Mouse (Mus musculus) midbrain, embryonic 11.5 days (tissue): Measurements from ENCODE around the gene Pigx. TPM values are rescaled to one million over a fixed set of nuclear protein-coding genes. Genes with fewer than 3 reads are reported as not detected.
"Not testable (repeated sequence)": the region's sequence is repeated elsewhere in the genome, so short reads cannot be mapped to it uniquely, and the experiment has no call there.

Experiments used
- ATAC-seq: fragments of 200-750 bp; cut with Nextera tagmentation; 2 replicates; pipeline ENCODE4 v1.8.0; 2017; ENCODE audit warnings: moderate TSS enrichment, moderate library complexity; ENCODE audit not compliant: low FRiP score
- DNase-seq: peaks from one replicate; pipeline ENCODE4 v3.0.0; 2015; ENCODE audit warnings: low spot score; ENCODE audit errors: missing footprints
- H3K27ac ChIP-seq: fragments of 300-500 bp; sonication (generic); 2 replicates; pipeline ENCODE4 v1.5.1; 2014; ENCODE audit warnings: low read depth, low read length
- H3K27me3 ChIP-seq: fragments of 300-500 bp; sonication (generic); 2 replicates; pipeline ENCODE4 v1.6.1; 2014; ENCODE audit warnings: mild to moderate bottlenecking, low read length, moderate library complexity, mixed read lengths; ENCODE audit not compliant: control insufficient read depth, insufficient read depth
- H3K36me3 ChIP-seq: fragments of 300-500 bp; sonication (generic); 2 replicates; pipeline ENCODE4 v1.6.1; 2014; ENCODE audit warnings: mild to moderate bottlenecking, low read length, moderate library complexity, mixed read lengths; ENCODE audit not compliant: control insufficient read depth, insufficient read depth
- H3K4me1 ChIP-seq: fragments of 300-500 bp; sonication (generic); 2 replicates; pipeline ENCODE4 v1.6.1; 2014; ENCODE audit warnings: low read length; ENCODE audit not compliant: control insufficient read depth, insufficient read depth
- H3K4me2 ChIP-seq: fragments of 300-500 bp; sonication (generic); 2 replicates; pipeline ENCODE4 v1.6.1; 2014; ENCODE audit warnings: mild to moderate bottlenecking, moderate library complexity
- H3K4me3 ChIP-seq: fragments of 300-500 bp; sonication (generic); 2 replicates; pipeline ENCODE4 v1.5.1; 2014; ENCODE audit warnings: low read depth, low read length
- H3K9ac ChIP-seq: fragments of 300-500 bp; sonication (generic); 2 replicates; pipeline ENCODE4 v1.6.1; 2014; ENCODE audit warnings: low read length
- H3K9me3 ChIP-seq: fragments of 300-500 bp; sonication (generic); 2 replicates; pipeline ENCODE4 v1.6.1; 2016; ENCODE audit warnings: low read length; ENCODE audit not compliant: control insufficient read depth
- WGBS: fragments of 180-500 bp; shearing (Covaris S2); extraction: QIAGEN DNeasy Blood & Tissue Kit; methylation state at CpG from one replicate; pipeline ENCODE4 v1.1.7; 2014; 5-methylcytosine and 5-hydroxymethylcytosine counted together
- polyA plus RNA-seq: library from polyadenylated mRNA; unstranded; fragments of >200 nt; fragmentation: Nextera tagmentation; extraction: Ambion mirVana; gene quantifications from 2 replicates; pipeline ENCODE4 v1.2.1, GENCODE M21; 2014

Pigx gene
- polyA plus RNA-seq, 1 experiment from 2014 or later: 150 TPM

DNA sequence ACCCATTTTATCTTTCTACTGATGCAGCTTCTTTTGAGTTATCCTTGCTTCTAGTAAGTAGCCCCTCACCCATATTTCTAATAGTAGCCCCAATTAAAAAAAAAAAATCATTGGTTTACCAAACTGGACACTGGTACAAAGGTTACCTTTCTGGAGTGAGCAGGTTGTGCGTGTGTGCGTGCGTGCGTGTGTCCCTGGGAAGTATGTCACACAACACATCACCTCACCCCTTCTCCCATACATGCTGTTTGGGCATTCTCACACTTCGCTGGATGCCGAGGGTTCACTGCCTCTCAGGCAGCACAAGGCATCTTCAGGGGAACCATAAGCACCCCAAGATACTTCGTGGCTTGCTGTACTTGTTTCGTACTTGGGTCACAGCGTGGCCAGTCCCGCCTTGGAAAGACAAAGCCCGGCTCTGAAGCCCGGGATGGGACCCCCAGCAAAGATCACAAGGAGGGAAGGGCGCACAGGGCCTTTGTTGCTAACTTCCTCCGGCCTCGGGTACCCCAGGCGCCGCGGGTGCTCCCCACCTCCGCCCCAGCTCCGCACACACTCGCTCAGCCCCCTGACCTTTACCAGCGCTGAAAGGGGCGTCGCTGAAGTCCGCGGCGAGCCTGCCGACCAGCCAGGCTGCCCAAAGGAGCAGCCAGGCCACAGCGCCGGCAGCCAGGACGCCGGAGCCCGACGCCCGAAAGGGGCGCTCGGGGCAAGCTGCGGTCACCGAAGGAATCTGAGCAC, 473 bp downstream of the Pigx start:
- whole genome bisulfite sequencing: 0% methylated on average over 38 of the region's 39 CpGs
- Histone ChIP-seq H3K4me2 (peak overlapping the region; percentile 80), H3K9me3 (no peaks in the 10 kb centered on the region), H3K27me3 (no peaks in the 10 kb centered on the region), H3K4me3 (peak overlapping the region; percentile 89), H3K4me1 (peaks cover 10% of the 10 kb centered on the region; the same call in 1 of the 2 replicates), H3K9ac (peak overlapping the region; percentile 94), H3K27ac (peak overlapping the region; percentile 63), H3K36me3 (peaks cover 6% of the 10 kb centered on the region)
- ATAC-seq (peak; percentile 88), DNase-seq (peak; percentile 97)

DNA sequence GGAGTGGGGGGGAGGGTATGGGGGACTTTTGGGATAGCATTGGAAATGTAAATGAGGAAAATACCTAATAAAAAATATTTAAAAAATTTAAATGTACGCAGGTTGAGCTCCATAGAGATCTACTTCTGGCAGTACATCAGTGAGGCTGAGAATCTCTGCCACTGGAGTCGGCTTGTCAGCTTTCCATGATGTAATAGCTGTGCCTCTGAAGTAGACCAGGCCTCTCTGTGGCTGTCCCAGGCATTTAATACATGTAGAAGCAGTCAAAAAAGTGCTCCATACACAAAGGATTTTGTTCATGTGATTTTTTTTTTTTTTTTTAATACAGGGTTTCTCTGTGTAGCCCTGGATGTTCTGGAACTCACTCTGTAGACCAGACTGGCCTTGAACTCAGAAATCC, 1.8 kb downstream of the Pigx start:
- not testable (repeated sequence) for H3K36me3 ChIP-seq, H3K4me3 ChIP-seq, H3K9ac ChIP-seq, ATAC-seq, DNase-seq, H3K9me3 ChIP-seq, H3K27me3 ChIP-seq, H3K4me2 ChIP-seq, H3K27ac ChIP-seq
- 97% methylated on average over 2 of the region's 2 CpGs for WGBS
- peaks cover 10% of the 10 kb centered on the region; the same call in 1 of the 2 replicates for H3K4me1 ChIP-seq

DNA sequence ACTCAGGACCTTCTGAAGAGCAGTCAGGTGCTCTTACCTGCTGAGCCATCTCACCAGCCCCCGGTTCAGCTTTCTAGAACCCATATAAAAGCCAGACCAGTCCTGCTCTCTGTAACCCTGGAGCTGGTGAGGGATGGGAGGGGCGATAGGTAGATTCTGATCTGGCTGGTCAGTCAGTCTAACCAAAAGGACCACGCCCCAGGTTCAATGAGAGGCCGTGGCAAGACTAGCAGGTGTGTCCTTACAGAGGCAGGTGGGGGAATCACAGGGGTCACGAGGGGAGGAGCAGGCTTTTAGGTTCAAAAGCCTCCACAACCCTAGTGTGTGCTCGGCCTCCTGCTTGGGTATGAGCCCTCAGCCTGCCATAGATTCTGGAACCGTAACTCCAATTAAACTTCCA, 8.1 kb downstream of the Pigx start:
- H3K36me3 ChIP-seq: peaks cover 9% of the 10 kb centered on the region

DNA sequence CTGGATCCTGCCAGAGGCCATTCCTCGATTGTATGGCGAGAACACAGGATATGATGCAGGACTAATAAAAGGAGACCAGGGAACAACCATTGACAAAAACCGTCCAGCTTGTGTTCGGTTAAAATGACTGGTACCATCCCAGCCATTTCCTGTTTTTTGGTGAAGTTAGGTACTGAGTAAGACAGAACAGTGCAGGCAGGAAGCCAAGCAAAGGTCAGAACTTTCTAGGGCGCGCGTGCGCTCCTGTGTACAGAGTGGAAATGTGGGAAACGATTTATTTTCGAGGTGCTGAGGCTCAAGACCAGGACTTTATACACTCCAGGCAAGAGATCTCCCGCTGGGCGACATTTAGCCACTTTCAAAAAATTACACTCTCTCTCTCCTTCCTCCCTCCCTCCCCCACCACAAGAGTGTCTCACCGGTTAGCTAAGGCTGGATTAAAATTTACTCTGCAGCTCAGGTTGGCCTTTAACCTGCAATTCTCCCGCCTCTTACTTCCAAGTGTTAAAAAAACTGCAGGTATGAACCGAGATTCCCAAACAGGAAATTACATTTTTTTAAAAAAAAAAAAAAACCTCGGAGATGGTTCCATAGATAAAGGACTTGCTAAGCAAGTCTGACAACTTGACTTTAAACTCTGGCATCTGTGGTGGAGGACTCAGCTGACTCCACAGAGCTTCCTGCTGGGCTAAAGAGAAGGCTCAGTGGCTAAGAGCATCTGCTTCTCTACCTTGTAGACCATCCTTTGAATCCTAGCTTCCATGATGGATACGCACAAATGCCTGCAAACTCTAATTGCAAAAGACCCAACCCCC, 11.7 kb downstream of the Pigx start:
- no peaks in the 10 kb centered on the region for H3K4me1 ChIP-seq
- no peaks in the 10 kb centered on the region for H3K9me3 ChIP-seq
- H3K27ac ChIP-seq: no peak overlapping the region
- no peak overlapping the region for H3K4me2 ChIP-seq
- peaks cover 12% of the 10 kb centered on the region; the same call in 1 of the 2 replicates for H3K36me3 ChIP-seq
- H3K4me3 ChIP-seq: no peak overlapping the region
- no peak overlapping the region for H3K9ac ChIP-seq
- DNase-seq (no peak), ATAC-seq (no peak)
- no peaks in the 10 kb centered on the region for H3K27me3 ChIP-seq
- WGBS: 87% methylated on average over 17 of the region's 17 CpGs

More for the DNA sequence above, 8.1 kb downstream of the Pigx start:
- Histone ChIP-seq H3K4me3 (no peak overlapping the region), H3K27ac (no peak overlapping the region), H3K9ac (no peak overlapping the region), H3K4me1 (no peaks in the 10 kb centered on the region), H3K9me3 (no peaks in the 10 kb centered on the region), H3K4me2 (no peak overlapping the region), H3K27me3 (no peaks in the 10 kb centered on the region)
- ATAC-seq (no peak), DNase-seq (no peak)
- 94% methylated on average over 7 of the region's 7 CpGs for WGBS

DNA sequence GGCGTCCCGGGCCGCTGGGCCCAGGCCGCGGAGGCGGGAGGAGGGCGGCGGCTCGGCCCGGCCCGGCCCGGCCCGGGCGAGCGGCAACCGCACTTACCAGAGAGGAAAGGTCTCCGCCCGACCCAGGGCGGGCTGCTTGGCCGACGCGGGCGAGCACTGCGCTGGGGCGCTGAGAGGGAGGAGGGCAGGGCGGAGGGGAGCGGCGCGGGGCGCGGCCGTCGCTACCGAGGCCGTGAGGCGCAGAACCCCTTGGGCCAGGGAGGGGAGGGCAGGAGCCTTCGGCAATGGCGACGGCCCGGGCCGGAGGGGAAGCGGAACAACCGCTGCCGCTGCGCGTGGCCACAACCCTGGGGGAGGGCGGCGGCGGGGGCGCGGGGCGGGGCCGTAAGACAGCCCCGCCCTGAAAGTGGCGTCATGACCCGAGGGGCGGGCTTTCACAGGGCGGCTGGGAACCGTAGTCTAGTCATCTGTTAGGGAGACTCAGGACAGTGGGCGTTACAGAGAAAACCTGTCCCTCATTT, 20.5 kb downstream of the Pigx start, which contains the start of gene Pak2:
Pak2 (minus strand) TSS at position 352 of the 521 bp plus-strand sequence.
- H3K27ac ChIP-seq: peak within 1 kb of the TSS; percentile 90
- under 1% methylated on average over 43 of the region's 60 CpGs for WGBS

DNA sequence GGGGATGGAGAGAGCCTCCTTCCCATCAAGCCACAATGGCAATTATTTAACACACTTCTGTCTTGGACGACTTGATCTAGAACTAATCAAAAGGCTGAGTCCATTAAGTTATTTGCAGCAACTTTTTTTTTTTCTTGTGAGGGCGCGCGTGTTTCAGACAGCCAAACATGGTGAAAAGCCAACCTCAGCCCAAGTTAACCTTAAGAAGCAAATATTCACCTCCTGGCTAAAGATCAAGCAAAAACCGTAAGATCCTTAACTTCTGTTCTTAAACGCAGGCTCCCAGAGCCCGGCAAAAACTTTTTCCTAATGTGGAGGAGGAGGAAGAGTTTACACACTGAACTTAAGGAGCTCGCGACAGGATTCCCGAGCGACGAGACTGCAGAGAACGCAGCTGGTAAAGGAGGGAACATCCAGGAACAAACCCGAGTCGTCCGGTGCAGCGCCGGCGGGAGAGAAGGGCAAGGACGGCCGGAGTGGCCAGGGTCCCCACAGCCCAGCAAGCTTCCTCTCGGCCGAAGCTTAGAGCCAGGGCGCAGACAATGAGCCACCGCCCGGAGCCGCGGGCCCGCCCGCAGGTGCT, 21.0 kb downstream of the Pigx start:
- Histone ChIP-seq H3K27me3 (no peaks in the 10 kb centered on the region), H3K27ac (peak overlapping the region; percentile 90), H3K4me2 (peak overlapping the region; percentile 75), H3K9me3 (no peaks in the 10 kb centered on the region), H3K36me3 (peaks cover 5% of the 10 kb centered on the region; the same call in 1 of the 2 replicates), H3K9ac (peak overlapping the region; percentile 98), H3K4me3 (peak overlapping the region; percentile 96), H3K4me1 (peaks cover 10% of the 10 kb centered on the region)
- under 1% methylated on average over 29 of the region's 30 CpGs for WGBS
- DNase-seq (peak; percentile 97), ATAC-seq (no peak)

More for the DNA sequence above, 20.5 kb downstream of the Pigx start, which contains the start of gene Pak2:
- DNase-seq: peak; percentile 99
- peak within 1 kb of the TSS; percentile 96 for H3K4me3 ChIP-seq
- peaks cover 7% of the 10 kb centered on the region; the same call in 1 of the 2 replicates for H3K36me3 ChIP-seq
- peak within 1 kb of the TSS; percentile 75 for H3K4me2 ChIP-seq
- peak within 1 kb of the TSS; percentile 98 for H3K9ac ChIP-seq
- H3K4me1 ChIP-seq: peaks cover 10% of the 10 kb centered on the region
- ATAC-seq: peak; percentile 97
- no peaks in the 10 kb centered on the region for H3K9me3 ChIP-seq
- H3K27me3 ChIP-seq: no peaks in the 10 kb centered on the region

DNA sequence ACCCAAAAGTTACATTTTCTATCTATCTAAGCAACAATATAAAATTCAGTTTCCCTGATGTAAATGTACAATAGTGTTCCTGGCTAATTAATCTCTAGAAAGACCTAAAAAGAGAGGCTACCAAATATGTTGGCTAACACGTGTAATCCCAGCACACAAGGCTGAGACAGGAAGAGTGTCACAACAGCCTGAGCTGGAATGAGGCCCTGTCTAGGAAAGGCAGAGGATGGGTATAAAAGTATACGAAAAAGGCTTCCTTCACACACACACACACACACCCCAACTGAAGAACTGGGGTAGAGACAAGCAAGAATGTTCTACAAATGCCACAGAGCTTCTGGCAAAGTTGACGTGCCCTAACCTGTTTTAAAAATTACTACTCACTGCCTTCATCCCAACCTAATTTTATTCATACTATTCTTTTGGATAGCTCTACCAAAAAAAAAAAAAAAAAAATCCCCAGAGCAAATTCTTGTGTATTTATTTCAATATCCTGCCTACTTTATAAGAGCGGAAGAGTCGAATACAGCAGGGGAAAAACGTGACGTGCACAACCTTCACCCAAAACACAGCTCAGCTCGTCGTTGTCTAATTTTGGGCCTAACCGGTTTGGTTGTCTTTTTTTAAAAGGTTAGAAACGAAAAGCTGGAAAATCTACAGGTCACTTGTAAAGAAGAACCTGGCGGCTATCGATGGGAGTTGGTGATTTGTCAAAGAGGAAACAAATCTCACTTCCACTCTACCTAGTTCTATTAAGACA, 21.7 kb downstream of the Pigx start:
- DNase-seq: no peak
- Histone ChIP-seq H3K4me1 (peaks cover 10% of the 10 kb centered on the region), H3K4me3 (peak overlapping the region; percentile 96), H3K27me3 (no peaks in the 10 kb centered on the region), H3K9ac (peak overlapping the region; percentile 98), H3K36me3 (0 out of 2 replicates have a peak, but pooled peaks cover 4% of the 10 kb centered on the region), H3K9me3 (no peaks in the 10 kb centered on the region), H3K4me2 (peak overlapping the region; percentile 75), H3K27ac (no peak overlapping the region; the same call in 1 of the 2 replicates)
- ATAC-seq: no peak
- 18% methylated on average over 13 of the region's 13 CpGs for WGBS

DNA sequence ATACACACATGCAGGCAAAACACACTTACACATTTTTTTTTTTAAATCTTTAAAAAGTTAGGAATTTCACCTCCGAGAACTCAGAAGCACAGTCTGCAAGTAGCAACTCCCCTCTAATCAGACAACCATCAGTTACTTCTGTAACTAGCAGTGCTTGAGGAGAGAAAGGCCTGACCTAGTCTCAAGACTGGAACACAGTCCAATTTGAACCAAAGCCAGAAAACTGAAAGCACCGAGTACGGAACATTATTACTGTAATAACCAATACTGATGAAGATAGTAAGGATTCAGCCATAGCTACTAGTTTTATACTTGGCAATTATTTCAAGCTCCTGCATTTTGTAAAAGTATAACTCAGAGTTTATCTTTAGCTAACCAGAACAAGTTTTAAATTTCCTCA, 23.1 kb downstream of the Pigx start:
- Histone ChIP-seq H3K27ac (no peak overlapping the region), H3K4me3 (no peak overlapping the region), H3K9ac (no peak overlapping the region), H3K9me3 (no peaks in the 10 kb centered on the region), H3K27me3 (no peaks in the 10 kb centered on the region), H3K4me2 (no peak overlapping the region), H3K4me1 (peaks cover 10% of the 10 kb centered on the region), H3K36me3 (no peaks in the 10 kb centered on the region)
- DNase-seq (no peak), ATAC-seq (no peak)
- 86% methylated on average over 3 of the region's 3 CpGs for WGBS
